Mouse (Mus musculus) thymus, postnatal 36 days (tissue): ENCODE results near the gene Rtl5.
A peak's percentile ranks its signal among the peaks of the same experiment; 100 is the strongest.

ENCODE experiments used
- DNase-seq, 2 experiments: peaks; one replicate each; pipeline ENCODE4 v3.0.0; 2022; ENCODE audit warnings: mixed read lengths in 2 of 2

Rtl5 gene

DNA sequence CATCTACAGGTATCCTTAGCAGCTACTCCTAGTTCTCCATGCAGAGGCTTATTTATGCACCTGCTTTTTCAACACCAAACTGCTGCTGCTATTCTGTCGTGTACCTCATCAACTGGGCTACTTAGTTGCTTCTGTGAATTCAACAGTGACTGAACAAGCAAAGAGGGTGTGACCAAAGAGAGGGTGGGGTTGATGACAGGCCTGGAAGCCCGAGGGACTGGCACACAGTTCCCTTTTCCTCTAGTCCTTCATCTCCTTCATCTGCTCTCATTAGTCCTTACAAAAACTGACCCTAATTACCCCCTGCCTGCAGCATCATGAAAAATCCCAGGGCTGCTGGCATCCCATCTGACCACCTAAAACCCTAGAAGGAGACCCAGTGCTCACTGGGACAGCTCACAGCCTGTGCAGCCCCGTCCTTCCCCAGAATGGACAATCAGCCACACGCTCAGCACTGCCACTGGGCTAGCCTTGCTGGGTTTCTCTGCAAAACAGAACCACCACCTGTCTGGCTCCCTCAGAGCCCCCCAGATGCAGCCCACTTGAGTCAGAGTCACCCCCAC lies 5.8 kb downstream of the Rtl5 start:
- DNase-seq = no peak

DNA sequence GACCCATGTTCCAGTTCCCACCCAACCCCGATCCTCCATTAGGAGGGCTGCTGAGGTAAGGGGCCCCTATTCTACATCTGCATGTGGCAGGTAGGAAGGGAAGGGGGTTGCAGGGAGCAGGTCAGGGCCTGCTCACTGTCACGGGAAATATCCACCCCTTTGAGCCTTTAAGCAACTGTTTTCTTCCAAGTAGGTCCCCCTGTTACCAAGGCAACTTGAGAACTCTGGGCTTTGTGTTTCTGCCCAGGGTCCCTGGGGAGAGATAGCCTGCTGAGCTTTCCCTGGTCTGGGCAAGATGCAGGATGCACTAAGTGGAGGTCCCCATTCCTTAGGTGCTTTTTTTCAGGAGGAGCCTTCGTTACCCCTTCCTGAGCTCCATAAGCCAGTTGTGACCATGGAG lies 7.0 kb downstream of the Rtl5 start:
- no peak for DNase-seq

DNA sequence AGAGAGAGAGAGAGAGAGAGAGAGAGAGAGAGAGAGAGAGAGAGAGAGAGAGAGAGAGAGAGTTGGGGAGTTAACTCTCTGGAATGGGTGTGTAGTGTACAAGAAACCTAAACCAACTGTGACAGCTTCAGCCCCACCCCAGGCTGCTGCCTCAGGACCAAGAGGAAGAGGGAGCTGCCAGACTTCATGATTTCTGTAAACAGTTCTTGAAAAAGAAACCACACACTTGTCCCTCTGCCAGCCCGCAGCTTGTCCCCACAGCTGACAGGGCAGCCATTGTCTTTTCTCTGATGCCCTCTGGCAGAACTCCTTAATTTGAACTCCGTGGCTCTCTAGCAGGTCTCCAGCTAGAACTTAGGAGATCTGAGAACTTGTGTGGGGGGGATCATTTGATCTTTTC lies 10.2 kb downstream of the Rtl5 start:
- no peak for DNase-seq

DNA sequence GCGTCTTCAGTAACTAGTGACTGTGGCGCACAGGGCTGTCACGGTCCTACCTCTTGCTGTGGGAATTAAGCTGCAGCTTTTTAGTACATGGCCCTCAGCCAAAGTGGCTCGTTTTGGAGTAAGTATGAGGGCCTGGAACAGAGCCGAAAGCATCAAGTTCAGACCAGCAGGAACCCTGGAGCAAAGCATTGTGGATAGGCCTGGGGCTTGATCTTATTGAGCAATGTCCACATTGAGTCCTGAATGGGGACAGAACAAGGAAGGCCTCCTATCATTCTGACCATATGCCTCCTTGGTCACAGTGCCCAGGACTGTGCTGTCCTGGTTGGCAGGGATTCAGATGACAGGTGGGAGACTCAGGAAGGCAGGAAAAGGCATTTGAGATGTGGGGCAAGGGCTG lies 10.9 kb downstream of the Rtl5 start:
- DNase-seq = no peak

DNA sequence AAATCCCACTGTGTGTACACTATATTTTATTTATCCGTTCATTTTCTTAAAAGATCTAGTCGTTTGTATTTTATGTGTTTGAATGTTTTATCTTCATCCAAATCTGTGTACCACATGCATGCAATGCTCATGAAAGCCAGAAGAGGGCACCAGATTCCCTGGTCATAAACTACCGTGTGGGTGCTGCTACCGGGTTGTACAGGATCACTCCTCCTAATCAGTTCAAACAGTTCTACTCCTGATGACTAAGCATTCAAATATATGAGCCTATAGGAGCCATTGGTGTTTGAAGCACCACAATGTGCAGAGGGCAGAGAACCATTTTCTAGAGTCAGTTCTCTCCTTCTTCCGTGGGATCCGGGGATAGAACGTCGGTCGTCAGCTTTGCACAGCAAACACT lies 11.7 kb downstream of the Rtl5 start:
- peak in 1 of 2 experiments; percentile 5 for DNase-seq

DNA sequence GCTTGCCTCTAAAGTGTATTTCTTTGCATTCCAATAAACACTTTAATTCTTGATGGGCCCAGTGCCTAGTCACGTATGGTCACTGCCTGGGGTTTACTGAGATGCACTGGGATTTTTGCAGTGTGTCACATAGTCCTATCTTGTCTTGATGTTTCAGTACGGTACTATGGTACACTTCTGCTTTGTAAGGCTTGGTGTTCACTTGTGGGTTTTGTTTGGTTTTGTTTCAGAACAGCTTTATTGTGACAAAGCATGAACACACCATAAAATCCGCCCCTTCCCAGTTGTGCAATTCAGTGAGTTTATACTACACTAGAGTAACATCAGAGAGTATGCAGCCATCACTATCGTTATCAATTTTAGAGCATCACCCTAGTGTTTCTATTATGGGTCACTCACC lies 17.1 kb downstream of the Rtl5 start:
- no peak for DNase-seq

DNA sequence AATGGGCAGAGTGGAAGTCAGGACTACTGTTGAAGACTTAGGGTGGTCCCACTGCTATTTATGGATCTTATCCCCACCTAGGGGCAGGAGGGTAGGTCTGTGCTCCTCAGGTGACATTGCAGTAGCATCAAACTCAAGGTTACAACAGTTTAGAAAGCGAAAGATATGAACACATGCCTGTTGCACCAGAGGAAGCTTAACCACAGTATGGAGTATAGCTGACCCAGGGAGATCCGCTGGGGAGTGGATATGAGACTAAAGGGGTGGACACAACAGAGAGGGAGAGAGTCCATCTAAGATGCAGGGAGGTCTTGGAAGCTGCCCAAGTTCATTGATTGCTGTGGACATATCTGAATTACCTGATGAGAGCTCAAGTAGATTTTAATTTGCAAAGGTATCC lies 17.7 kb downstream of the Rtl5 start:
- no peak for DNase-seq

DNA sequence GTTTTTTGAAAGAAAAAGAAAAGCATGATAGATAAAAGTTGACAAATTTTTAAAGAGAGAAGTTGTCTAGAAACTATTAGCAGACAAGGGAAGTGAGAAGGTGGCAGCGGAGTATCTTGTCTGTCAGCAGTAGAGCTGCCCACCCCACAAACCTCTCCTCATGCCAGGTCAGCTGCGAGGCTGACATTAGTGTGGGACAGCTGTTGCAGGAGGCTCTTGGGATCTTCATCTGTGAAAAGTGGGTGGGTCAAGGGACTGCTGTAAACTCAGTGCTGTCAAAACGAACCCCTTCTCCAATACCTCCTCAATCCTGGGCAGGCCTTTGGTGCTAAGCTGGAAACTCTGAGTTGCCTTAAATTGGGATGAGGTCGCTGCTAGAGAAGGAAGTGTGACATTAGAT lies 19.9 kb downstream of the Rtl5 start:
- DNase-seq = no peak

DNA sequence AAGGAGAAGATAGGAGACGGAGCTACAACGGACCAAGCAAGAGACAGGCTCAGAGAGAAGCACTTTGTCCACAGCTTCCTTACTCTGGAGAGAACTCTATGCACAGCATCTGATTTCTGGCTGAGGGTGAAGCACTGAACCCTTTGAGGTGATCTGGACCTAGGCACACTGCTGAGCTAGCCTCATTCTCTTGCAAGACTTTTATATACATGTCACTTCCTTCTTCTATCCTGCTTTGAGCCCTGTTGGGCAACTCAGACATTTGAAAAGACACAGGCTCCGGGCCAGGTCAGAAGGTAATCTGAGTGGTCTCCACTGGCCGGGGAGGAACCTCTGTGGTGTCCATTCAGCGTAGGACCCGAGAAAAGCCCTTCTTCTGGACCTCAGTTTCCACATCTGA lies 20.6 kb downstream of the Rtl5 start:
- DNase-seq = no peak

DNA sequence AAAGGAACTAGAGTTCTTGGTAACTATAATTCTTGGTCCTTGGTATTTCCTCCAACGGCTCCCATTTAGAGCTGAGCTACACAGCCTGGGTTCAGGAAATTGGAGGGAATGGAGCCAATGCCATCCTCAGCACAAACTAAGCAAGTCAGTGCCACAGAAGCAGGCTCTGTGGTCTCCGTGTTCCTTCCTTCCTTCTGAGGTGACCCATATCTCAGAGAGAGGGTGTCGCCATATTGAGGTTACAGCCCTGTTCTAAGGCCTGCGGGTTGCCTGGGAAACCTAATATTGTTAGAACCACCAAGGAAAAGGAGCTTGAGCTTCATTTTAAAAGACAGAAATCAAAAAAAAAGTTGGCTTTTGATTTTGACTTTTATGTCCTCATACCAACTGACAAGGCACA lies 28.7 kb downstream of the Rtl5 start:
- no peak for DNase-seq

DNA sequence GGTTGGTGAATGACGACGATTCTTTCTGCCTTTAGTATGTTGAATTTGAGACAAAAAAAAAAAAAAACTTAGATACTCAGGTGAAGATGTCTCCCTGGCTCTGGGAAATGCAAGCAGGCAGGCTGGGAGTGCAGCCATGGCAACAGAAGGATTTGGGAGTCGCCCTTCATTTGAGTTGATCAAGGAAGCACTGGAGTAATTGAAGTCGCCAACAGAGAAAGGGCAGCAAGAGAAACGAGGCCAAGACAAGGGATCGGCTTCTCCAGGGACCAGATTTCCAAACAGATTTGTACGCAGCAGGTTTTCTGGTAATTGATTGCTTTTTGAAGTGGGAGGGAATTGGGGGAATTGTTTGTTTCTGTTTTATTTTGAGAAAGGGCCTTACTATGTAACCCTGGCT lies 29.5 kb downstream of the Rtl5 start:
- DNase-seq = no peak

DNA sequence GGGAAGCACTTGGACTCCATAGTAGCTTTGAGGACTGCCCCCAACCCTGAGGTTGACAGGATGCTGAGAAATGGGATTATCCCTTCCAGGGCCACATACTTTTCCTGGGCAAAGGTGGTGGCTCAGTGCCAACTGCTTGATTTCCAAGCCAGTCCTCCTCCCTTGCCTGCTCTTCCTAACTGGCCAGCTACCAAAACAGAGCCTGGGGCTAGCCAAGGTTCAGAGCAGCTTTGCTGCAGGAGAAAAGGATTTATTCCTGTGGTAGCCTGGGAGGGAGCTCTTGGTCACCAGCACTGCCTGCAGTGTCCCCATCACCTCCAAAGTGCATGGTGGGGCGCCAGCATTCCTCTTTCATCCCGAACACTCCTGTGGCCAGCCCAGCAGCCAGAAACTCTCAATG lies 33.6 kb downstream of the Rtl5 start:
- no peak for DNase-seq

DNA sequence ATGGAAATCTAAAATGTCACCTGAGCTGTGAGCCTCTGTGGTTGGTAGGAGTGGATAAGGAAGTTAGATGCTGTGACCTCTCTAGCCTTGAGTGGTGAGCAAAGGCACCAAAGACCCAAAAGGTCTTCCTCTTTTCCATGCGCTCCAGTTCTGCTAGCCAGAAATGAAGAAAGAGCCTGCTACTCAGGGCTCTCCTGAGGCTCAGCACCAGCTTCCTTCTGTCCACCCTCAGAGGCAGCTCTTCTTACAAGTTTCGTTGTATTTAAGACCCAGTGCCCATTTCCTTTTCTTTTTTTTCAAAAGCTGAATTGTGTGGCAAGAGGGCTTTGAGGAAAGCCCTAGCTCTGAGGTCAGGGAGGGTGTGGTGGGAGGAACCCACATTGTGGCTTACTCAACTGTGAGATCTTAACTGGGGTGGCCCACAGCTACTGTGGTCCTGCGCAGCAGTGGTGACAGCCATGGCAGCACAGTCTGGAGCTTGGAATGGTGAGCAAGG lies 34.2 kb downstream of the Rtl5 start:
- DNase-seq = no peak

DNA sequence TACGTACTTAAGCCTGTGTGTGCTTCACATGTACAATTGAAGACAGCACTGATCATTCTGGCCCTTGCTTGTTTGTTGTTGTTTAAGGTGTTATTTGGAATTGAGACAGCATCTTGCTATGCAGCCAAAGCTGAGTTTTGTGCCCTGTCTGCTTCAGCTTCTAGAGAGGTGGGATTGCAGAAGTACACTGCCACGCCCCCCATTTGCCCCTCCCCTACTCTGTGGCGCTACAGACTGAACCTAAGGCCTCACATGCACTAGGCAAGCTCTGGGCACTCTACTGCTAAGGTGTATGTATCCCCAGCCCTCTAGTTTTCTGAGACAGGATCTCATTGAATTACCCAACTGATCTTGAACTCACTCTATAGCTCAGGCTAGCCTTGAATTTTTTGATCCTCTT lies 35.4 kb downstream of the Rtl5 start:
- no peak for DNase-seq

DNA sequence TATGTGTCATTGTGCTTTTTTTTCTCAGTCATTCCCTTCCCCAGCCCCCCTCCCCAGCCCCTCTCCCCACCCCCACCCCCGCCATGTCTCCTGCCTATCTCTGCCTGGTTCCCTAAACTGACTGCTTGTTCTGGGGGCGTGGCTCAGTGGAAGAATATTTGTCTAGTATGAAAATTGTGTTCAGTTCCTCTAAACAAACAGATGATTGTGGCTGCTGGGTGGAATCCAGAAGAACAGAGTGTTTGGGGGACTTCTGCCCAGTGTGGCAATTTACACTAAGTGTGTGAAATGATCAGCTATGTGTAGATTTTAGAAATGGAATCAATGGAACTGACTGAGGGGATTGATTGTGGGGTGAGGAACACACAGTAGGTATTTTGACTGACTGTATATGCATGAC lies 37.5 kb downstream of the Rtl5 start:
- no peak for DNase-seq

DNA sequence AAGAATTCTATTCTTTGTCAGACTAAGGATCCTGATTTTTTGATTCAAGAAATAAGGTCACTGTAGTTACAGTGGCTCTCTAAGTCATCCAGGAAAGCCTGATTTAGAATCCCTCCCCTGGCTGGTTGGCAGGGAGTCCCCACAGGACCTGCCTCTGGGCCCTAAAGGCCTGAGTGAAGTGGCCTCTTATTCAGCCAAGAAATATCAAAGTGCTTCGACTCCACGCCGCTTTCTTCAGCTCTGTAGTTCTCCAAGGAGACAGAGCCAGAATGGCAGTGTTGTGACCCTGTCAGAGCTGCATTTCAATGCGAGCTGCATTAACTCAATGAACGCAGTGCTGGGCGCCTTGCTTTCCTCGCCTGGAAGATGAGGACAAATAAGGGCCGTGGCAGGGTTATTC lies 38.7 kb downstream of the Rtl5 start:
- DNase-seq = no peak

DNA sequence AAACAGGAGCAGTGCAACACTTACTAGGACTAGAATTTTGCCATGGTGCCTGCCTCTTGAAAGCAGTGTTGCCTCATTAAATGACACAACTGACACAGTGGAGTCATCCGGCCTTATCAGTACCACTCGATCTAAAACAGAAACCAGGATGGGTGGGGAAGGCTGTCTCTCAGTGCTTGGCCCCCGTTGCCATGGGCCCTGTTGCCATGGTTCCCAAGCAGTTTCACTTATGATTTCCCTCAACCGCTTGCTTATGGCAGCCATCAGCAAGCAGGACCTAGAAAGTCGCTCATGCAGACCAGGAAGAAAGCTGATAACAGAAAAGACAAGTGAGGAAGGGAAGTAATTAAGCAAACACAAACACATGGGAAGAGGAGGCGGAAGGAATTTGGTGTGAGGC lies 39.3 kb downstream of the Rtl5 start:
- DNase-seq = peak; percentile 36 to 58

DNA sequence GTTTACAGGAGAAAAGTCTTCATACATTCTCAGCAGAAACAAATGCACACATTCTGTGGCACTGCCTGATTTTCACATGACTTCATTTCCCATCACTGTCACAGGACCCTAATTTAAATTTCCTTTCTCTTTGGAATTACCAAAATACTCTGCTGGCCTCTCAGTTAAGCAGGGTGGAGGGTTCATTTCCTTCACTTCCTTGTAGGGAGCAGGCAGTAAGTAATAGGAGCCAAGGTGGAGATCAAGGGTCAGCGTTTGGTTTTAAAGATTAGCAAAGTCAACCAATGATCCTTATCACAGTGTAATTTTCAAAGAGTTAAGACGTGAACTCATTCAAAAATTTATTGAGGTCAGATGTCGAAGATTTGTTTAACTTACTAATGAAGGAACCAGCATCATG lies 46.1 kb downstream of the Rtl5 start:
- DNase-seq = no peak

DNA sequence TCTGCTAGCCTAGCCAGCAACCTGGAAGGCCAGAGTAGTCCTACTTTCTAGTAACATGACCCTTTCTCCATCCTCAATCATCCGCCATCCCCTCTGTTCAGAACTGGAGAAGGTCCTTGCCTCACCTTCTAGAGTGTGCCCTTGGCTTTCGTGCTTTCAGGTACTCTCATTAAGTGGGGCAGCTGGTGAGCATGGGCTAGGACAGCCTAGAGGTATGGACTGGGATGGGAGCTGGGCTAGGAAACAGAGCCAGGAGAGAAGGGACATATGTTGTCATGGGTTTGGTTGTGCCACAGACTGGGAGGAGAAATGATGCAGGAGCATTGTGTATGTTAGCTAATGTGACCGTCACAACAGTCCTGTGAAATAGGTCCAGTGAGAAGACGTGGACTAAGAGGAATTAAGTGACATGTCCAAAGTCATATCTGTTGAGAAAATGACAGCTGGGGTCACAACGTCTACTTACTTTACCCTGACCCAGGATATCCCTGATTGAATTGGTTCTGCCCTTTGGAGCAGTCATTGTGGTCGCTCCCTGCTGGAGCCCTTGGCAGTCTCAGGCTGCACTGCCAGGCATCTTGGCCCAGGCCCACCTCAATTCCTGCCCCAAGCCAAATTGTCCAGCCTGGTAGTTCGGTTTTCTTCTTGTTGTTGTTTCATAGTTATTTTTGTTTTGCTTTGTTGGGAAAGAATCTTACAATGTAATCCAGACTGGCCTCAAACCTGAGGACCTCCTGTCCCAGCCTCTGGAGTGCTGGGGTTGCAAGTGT lies 51.4 kb downstream of the Rtl5 start:
- no peak for DNase-seq

DNA sequence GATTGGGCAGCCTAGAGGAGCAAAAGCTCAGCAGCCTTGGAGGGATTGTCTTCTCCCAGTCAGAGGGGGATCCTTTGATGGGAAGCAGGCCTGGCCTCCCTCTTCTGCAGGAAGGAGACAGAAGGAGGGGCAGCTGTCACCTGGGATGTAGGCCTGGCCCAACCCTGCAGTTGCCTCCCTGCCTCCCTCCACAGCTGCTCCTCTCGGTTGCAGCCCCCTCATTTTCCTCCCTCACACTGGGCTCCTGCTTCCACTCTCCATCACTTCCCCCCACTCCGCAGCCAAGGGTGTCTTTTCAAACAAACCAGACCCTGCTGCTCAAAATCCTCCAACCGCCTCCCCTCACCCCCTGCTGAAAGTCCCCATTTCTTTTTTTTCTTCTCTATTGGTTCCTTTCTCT lies 52.2 kb downstream of the Rtl5 start:
- DNase-seq = no peak

DNA sequence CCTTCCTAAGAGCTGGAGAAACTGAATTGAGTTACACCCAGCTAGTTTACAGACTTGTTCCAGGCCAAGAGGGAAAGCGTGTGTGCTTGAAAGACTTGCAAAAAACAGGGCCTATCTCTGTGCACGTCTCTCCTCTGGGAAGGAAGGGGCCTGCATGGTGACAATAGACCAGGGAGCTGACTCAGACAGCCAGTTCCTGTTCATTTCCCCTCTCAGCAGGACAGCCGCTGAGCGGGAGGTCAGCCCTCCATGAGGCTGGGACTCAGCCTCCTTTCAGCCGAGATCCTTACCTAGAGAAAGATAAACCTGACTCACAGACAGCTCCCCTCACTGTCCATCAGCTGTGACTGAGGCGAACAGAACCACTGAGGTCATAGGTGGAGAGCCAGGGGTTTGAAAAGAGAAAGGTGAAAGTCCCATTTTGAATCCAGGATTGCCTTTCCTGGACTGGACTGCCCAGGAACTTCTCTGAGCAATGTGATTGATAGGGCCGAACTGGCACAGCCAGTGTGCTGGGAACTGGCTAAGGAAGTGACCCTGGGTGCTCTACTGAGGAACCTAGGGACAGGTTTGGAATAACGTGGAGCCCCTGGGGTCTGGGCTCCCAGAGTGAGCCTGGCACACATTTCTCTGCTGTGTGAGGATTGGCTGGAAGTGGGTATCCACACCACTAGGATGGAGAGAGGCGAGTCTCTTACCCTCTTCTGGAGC lies 53.7 kb downstream of the Rtl5 start:
- no peak for DNase-seq
